Mouse (Mus musculus) midbrain, embryonic 15.5 days (tissue): ENCODE data around the gene Nelfcd. TPM values are rescaled to one million over a fixed set of nuclear protein-coding genes. Genes with fewer than 3 reads are reported as not detected.

Experiments used
- ATAC-seq: fragments of 200-750 bp; cut with Nextera tagmentation; replicated peaks from 2 replicates; pipeline ENCODE4 v1.8.0; 2017; ENCODE audit warnings: moderate TSS enrichment
- H3K27ac ChIP-seq: fragments of 300-500 bp; sonication (generic); 2 replicates; pipeline ENCODE4 v1.5.1; 2015; ENCODE audit warnings: mild to moderate bottlenecking, inconsistent platforms
- H3K27me3 ChIP-seq: fragments of 300-500 bp; sonication (generic); replicated peaks from 2 replicates; pipeline ENCODE4 v1.6.1; 2015; ENCODE audit warnings: inconsistent platforms
- H3K36me3 ChIP-seq: fragments of 300-500 bp; sonication (generic); replicated peaks from 2 replicates; pipeline ENCODE4 v1.6.1; 2015; ENCODE audit warnings: inconsistent platforms
- H3K4me1 ChIP-seq: fragments of 300-500 bp; sonication (generic); 2 replicates; pipeline ENCODE4 v1.6.1; 2015; ENCODE audit warnings: inconsistent platforms
- H3K4me2 ChIP-seq: fragments of 300-500 bp; sonication (generic); 2 replicates; pipeline ENCODE4 v1.6.1; 2015; ENCODE audit warnings: inconsistent platforms, mild to moderate bottlenecking, moderate library complexity
- H3K4me3 ChIP-seq: fragments of 300-500 bp; sonication (generic); 2 replicates; pipeline ENCODE4 v1.5.1; 2015; ENCODE audit warnings: mild to moderate bottlenecking, inconsistent platforms
- H3K9ac ChIP-seq: fragments of 300-500 bp; sonication (generic); 2 replicates; pipeline ENCODE4 v1.6.1; 2015; ENCODE audit warnings: mild to moderate bottlenecking, inconsistent platforms
- H3K9me3 ChIP-seq: fragments of 300-500 bp; sonication (generic); 2 replicates; pipeline ENCODE4 v1.6.1; 2016; ENCODE audit warnings: inconsistent platforms
- WGBS: fragments of 180-500 bp; shearing (Covaris S2); methylation state at CpG from one replicate; pipeline ENCODE4 v1.1.7; 2015; ENCODE audit warnings: mixed read lengths; 5-methylcytosine and 5-hydroxymethylcytosine counted together
- polyA plus RNA-seq: library from polyadenylated mRNA; unstranded; fragments of >200 nt; fragmentation: Nextera tagmentation; extraction: Ambion mirVana; gene quantifications from 2 replicates; pipeline ENCODE4 v1.2.1, GENCODE M21; 2015

Gene Nelfcd
- polyA plus RNA-seq, 1 experiment from 2014 or later = 114 TPM

DNA sequence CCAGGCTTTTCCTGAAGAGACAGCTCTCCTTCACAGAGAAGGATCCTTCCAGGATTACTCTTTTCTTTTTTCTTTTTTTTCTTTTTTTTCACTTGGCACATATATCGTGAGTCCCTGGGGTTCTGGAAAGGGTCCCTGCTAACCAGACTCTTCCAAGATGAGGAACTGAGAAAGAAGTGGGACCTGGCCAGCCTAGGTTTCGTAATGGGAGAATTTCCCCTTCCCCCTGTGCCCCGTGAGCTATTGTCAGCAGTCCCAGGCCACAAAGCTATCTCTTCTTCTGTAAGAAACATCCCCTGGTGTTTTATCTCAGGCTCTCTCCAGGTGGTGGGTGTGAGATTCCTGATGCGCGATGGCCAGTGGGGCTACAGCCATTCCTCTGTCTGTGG, 23.8 kb downstream of the Nelfcd start:
- Histone ChIP-seq H3K27me3 (no peaks in the 10 kb centered on the region), H3K4me3 (no peak overlapping the region), H3K9me3 (no peaks in the 10 kb centered on the region), H3K36me3 (no peaks in the 10 kb centered on the region), H3K4me2 (peak overlapping the region; percentile 83; the same call in 1 of the 2 replicates), H3K9ac (0 out of 2 replicates have a peak overlapping the region, but pooled peaks have one; percentile 47), H3K27ac (no peak overlapping the region), H3K4me1 (peaks cover 21% of the 10 kb centered on the region)
- no peak for ATAC-seq
- WGBS = 39% methylated on average over 5 of the region's 5 CpGs

DNA sequence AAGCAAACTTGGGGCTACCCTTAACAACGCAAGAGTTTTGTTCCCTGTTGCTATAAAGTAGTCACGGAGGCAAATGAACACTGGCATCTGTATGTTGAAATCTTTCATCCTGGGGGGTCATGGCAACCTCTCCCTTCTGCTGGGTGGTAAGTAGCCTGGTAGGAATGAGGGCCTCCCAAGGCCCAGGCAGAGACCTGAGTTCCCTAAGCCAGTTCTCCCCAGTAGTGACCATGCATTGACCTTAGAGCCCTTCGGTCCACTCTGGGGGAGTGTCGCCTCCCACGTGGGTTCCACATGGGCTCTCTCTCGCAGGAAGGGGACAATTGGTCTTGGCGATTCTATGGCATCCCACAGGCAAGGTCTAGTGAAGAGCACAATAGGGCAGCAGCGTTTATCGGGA, 24.4 kb downstream of the Nelfcd start:
- Histone ChIP-seq H3K4me3 (no peak overlapping the region), H3K27ac (no peak overlapping the region), H3K4me2 (no peak overlapping the region), H3K9ac (no peak overlapping the region), H3K9me3 (no peaks in the 10 kb centered on the region), H3K27me3 (no peaks in the 10 kb centered on the region), H3K36me3 (no peaks in the 10 kb centered on the region), H3K4me1 (peaks cover 21% of the 10 kb centered on the region)
- ATAC-seq = no peak
- 84% methylated on average over 9 of the region's 9 CpGs for WGBS

DNA sequence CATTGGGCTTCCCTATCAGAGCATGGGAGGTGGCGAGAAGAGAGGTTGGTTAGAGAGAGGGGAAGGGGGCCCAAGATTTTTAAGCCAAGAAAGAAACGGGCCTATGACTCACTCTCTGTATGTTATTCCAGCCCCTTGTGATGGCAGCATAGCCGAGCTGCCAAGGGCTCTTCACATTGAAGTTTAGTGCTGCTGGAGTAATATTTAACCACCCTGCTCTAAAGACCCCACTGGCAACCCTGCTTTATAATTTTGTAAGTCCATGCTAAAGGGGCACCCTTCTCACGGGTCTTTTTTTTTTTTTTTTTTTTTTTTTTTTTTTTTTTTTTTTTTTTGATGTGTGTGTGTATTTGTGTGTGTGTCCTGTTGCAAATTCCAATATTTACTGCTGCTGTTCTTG, 26.3 kb downstream of the Nelfcd start:
- Histone ChIP-seq H3K9me3 (no peaks in the 10 kb centered on the region), H3K4me2 (no peak overlapping the region), H3K4me1 (peaks cover 21% of the 10 kb centered on the region), H3K36me3 (no peaks in the 10 kb centered on the region), H3K9ac (no peak overlapping the region), H3K27me3 (no peaks in the 10 kb centered on the region), H3K4me3 (no peak overlapping the region), H3K27ac (no peak overlapping the region)
- no peak for ATAC-seq
- 93% methylated on average over 4 of the region's 4 CpGs for WGBS

DNA sequence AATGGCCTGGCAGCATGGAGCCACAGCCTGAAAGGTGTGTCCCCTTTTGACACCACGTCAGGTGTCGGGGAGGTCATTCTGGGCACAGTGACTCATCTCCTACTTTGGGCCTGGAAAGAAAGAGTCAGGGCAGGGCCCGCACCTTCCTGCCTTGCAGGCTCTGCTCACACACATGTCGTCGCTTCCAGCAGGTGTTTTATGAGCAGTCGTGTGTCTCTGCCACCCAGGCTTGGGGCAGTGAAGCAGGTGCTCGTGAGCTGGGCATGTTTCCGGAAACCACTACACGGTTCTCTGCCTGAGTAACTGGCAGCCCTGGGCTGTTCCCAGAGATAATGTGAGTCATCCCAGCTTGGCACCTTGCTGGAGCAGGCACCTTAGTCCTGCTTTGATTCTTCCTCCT, 26.9 kb downstream of the Nelfcd start:
- Histone ChIP-seq H3K4me3 (no peak overlapping the region), H3K4me1 (peaks cover 19% of the 10 kb centered on the region), H3K9me3 (no peaks in the 10 kb centered on the region), H3K4me2 (no peak overlapping the region), H3K27ac (no peak overlapping the region), H3K27me3 (no peaks in the 10 kb centered on the region), H3K9ac (no peak overlapping the region), H3K36me3 (no peaks in the 10 kb centered on the region)
- 95% methylated on average over 9 of the region's 9 CpGs for WGBS
- no peak for ATAC-seq

GRCm38 (mm10) chr2:174443046-174443445, 27.4 kb downstream of the Nelfcd start:
- Histone ChIP-seq H3K4me2 (no peak overlapping the region), H3K27ac (no peak overlapping the region), H3K4me1 (peaks cover 14% of the 10 kb centered on the region), H3K27me3 (no peaks in the 10 kb centered on the region), H3K9me3 (no peaks in the 10 kb centered on the region), H3K9ac (no peak overlapping the region), H3K36me3 (no peaks in the 10 kb centered on the region), H3K4me3 (no peak overlapping the region)
- WGBS = 52% methylated on average over 2 of the region's 2 CpGs
- ATAC-seq = no peak

DNA sequence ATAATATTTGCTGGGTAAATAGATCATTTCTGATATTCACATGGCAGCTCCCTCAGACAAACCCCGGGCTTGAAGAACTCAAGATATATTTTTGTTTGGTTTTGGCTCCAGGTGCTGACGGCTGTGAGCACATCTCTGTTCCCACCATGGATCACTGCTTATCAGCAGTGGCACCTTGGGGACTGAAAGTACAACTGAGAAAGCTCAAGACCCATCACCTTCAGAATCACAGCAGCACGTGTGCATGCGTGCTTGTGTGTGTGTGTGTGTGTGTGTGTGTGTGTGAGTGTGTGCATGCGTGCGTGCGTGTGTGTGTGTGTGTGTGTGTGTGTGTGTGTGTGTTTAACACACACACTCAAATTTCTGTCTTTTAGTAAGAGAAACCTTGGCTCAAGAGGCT, 28.8 kb downstream of the Nelfcd start:
- H3K27ac ChIP-seq = no peak overlapping the region
- H3K9me3 ChIP-seq = no peaks in the 10 kb centered on the region
- no peak overlapping the region for H3K4me3 ChIP-seq
- no peaks in the 10 kb centered on the region for H3K36me3 ChIP-seq
- no peaks in the 10 kb centered on the region for H3K27me3 ChIP-seq
- H3K4me2 ChIP-seq = no peak overlapping the region
- H3K9ac ChIP-seq = no peak overlapping the region
- peaks cover under 1% of the 10 kb centered on the region; the same call in 1 of the 2 replicates for H3K4me1 ChIP-seq
- ATAC-seq = no peak
- WGBS = 78% methylated on average over 7 of the region's 7 CpGs

GRCm38 (mm10) chr2:174445018-174445417, 29.4 kb downstream of the Nelfcd start:
- ATAC-seq = no peak
- H3K9ac ChIP-seq = no peak overlapping the region
- no peaks in the 10 kb centered on the region for H3K27me3 ChIP-seq
- H3K27ac ChIP-seq = no peak overlapping the region
- no peak overlapping the region for H3K4me3 ChIP-seq
- no peaks in the 10 kb centered on the region for H3K36me3 ChIP-seq
- no peaks in the 10 kb centered on the region for H3K4me1 ChIP-seq
- H3K4me2 ChIP-seq = no peak overlapping the region
- no peaks in the 10 kb centered on the region for H3K9me3 ChIP-seq
- WGBS = 81% methylated on average over 6 of the region's 6 CpGs

DNA sequence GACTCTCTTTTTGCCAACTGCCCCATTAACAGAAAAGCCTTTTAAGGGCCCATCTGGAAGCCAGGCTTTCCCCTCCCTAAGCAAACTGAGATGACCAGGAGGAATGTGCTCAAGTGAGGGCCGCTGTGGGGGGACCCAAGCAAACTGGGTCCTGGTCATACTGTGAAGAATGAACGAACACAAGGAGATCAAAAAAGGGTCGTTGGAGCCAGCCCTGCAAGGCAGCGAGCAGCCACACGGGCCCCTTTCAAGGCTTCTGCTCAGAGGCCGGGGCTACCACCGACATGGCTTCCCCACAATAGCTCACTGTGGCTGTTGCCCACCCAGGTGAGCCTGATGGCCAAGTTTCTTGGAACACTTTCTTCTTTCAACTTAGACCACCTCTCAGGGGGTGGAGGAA, 30.9 kb downstream of the Nelfcd start:
- Histone ChIP-seq H3K9me3 (no peaks in the 10 kb centered on the region), H3K4me1 (no peaks in the 10 kb centered on the region), H3K9ac (no peak overlapping the region), H3K4me3 (no peak overlapping the region), H3K27ac (no peak overlapping the region), H3K27me3 (no peaks in the 10 kb centered on the region), H3K4me2 (no peak overlapping the region), H3K36me3 (no peaks in the 10 kb centered on the region)
- no peak for ATAC-seq
- 55% methylated on average over 7 of the region's 7 CpGs for WGBS

DNA sequence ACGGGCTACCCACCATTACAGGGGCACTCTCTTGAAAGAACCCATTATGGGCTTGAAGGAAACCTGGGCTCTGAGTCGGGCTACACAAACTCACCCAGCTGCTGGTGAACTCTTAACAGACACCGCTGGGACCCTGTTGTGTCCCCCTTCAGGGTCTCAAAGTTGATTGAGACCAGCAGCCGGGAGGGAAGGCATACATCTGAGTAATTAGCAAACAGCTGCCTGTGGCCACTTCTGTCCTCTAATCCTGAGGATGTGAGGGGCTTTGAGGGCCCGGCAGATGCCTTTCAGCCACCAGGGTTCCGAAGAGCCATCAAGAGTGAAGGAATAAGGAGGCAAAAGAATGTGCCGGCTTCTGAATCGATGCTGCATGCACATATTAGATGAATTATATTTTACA, 31.3 kb downstream of the Nelfcd start:
- Histone ChIP-seq H3K9ac (no peak overlapping the region), H3K4me1 (no peaks in the 10 kb centered on the region), H3K36me3 (no peaks in the 10 kb centered on the region), H3K4me2 (no peak overlapping the region), H3K4me3 (no peak overlapping the region), H3K27ac (no peak overlapping the region), H3K9me3 (no peaks in the 10 kb centered on the region), H3K27me3 (no peaks in the 10 kb centered on the region)
- WGBS = 48% methylated on average over 8 of the region's 8 CpGs
- no peak for ATAC-seq

- Histone ChIP-seq H3K27me3 (no peaks in the 10 kb centered on the region), H3K4me2 (no peak overlapping the region), H3K36me3 (no peaks in the 10 kb centered on the region), H3K9ac (no peak overlapping the region), H3K4me3 (no peak overlapping the region), H3K4me1 (no peaks in the 10 kb centered on the region), H3K9me3 (no peaks in the 10 kb centered on the region), H3K27ac (no peak overlapping the region)
- no peak for ATAC-seq
- WGBS = 83% methylated on average over 4 of the region's 4 CpGs
Measured at GRCm38 (mm10) chr2:174448405-174448804, 32.8 kb downstream of the Nelfcd start.

- no peaks in the 10 kb centered on the region for H3K36me3 ChIP-seq
- 80% methylated on average over 4 of the region's 4 CpGs for WGBS
- H3K9me3 ChIP-seq = no peaks in the 10 kb centered on the region
- H3K9ac ChIP-seq = no peak within 1 kb of the TSS
- no peak within 1 kb of the TSS for H3K27ac ChIP-seq
- no peaks in the 10 kb centered on the region for H3K27me3 ChIP-seq
- ATAC-seq = no peak
- no peak within 1 kb of the TSS for H3K4me3 ChIP-seq
- H3K4me1 ChIP-seq = no peaks in the 10 kb centered on the region
- H3K4me2 ChIP-seq = no peak within 1 kb of the TSS
Measured at GRCm38 (mm10) chr2:174450353-174450752, 34.7 kb downstream of the Nelfcd start, which contains the start of gene Tubb1. Gene Tubb1 (plus strand): TSS chr2:174450695.

GRCm38 (mm10) chr2:174453681-174454080, 38.1 kb downstream of the Nelfcd start:
- Histone ChIP-seq H3K9me3 (no peaks in the 10 kb centered on the region), H3K4me1 (no peaks in the 10 kb centered on the region), H3K4me2 (no peak overlapping the region), H3K27me3 (no peaks in the 10 kb centered on the region), H3K36me3 (no peaks in the 10 kb centered on the region), H3K4me3 (no peak overlapping the region), H3K27ac (no peak overlapping the region), H3K9ac (no peak overlapping the region)
- no peak for ATAC-seq
- 72% methylated on average over 7 of the region's 7 CpGs for WGBS

- Histone ChIP-seq H3K27me3 (no peaks in the 10 kb centered on the region), H3K4me3 (no peak overlapping the region), H3K4me2 (no peak overlapping the region), H3K36me3 (peaks cover 20% of the 10 kb centered on the region), H3K9ac (no peak overlapping the region), H3K9me3 (no peaks in the 10 kb centered on the region), H3K4me1 (peaks cover 13% of the 10 kb centered on the region), H3K27ac (no peak overlapping the region)
- 56% methylated on average over 2 of the region's 2 CpGs for WGBS
- no peak for ATAC-seq
Measured at GRCm38 (mm10) chr2:174459365-174459764, 43.8 kb downstream of the Nelfcd start.
